Mouse (Mus musculus) neural tube, embryonic 10.5 days (tissue): Measurements from ENCODE around the gene Anxa2.

Source experiments
- DNase-seq: peaks from one replicate; pipeline ENCODE4 v3.0.0-alpha.2; 2017; ENCODE audit warnings: low spot score; ENCODE audit errors: extremely low spot score

Anxa2 gene

DNA sequence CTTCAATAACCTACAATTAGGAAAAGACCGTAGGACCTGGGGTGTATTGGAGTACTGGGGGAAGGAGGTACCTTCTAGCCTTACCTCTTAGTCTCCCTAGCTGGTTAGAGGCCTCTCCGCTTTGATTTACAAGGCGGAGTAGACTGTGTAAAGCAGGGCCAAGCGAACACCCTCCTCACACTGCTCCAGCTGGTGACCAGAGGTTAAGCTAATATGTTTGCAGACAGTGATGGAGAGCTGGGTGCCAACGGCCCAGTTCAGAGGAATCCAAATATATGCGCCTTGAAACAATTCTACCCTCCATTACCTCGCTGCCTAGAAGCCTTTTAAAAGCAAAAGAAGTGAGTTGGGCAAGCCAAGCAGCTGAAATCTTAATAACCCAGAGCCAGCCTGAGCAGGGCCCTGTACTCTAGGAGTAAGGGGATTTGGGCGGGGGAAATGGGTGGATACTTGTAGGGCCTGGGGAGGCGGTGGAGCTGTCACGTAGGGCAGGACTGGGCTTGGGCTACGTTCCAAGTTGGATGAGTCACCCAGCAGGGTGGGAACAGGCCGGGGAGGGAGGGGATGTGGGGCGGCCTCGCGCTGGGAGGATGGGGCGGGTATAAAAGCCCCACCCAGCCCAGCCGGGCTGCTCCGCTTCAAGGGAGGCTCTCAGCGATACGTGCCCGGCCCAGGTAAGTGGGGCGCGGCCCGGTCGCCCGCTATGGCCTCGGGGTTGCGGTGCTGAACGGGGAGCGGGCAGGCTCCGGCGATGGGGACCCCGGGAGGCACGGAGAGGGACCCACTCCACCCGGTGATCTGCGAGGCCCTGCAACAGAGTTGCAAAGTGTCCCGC is at the start of gene Anxa2:
Gene Anxa2 (plus strand): TSS at position 555 of the 835 bp plus-strand sequence.
- peak; percentile 55 for DNase-seq

DNA sequence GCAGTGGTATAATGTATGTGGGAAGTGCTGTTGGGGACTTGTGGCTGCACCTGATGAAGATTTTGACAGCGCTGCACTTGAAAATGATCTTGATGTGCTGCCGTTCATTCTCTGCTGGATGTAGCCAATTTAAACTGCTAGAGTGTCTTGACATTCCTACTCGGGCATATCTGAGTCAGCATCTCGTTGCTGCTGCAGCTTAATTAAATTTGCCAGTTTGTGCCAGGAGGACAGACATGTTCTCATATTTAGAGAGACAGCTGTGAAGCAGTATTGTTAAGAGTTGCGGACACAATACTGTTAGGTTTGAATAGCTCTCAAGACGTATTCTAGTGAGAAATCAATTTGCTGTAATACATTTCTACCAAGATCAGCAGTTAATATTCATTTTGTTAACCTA is 48.7 kb upstream of the Anxa2 start:
- no peak for DNase-seq

DNA sequence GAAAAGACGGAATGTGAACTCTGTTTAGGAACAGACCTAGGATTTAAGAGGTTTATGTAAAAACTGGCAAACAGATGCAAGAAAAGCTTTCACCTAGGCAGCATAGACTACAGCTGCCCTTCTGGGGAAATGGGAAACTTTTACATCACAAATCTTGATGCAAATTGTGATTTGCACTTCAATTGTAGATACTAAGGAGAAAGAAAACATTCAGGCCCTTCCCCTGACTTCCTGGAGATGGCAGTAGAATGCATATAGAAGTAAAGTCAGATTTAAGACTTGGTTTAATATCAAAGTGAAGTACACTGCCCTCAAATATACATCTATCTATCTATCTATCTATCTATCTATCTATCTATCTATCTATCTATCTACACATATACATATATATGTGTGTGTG is 33.9 kb upstream of the Anxa2 start:
- no peak for DNase-seq

GRCm38 (mm10) chr9:69430531-69430930 is 22.9 kb upstream of the Anxa2 start:
- DNase-seq = no peak

- no peak for DNase-seq
These were observed 21.4 kb upstream of the Anxa2 start for GRCm38 (mm10) chr9:69431863-69432555.

GRCm38 (mm10) chr9:69435194-69435593 is 18.2 kb upstream of the Anxa2 start:
- no peak for DNase-seq

DNA sequence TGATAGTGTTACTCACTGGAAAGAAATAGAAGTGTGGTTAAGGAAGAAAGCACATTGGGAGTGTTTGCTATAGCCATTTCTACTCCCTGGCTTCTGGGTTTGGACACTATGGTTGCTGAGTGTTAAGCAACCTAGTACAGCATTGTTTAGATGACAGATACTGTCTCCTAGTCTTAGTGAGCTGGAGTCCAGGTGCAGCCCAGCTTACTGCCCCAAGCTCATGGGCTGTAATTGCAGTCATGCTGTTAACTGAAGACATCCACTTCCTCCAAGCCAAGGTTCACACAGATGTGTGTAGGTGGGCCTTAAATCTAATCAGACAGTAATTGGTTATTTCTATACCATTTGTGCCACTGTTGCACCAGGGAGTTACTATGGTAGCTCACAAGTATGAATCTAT is 17.8 kb upstream of the Anxa2 start:
- no peak for DNase-seq

- DNase-seq = no peak
These were observed 13.5 kb upstream of the Anxa2 start for GRCm38 (mm10) chr9:69439805-69440357.

- DNase-seq = no peak
These were observed 10.9 kb upstream of the Anxa2 start for GRCm38 (mm10) chr9:69442471-69443038.

DNA sequence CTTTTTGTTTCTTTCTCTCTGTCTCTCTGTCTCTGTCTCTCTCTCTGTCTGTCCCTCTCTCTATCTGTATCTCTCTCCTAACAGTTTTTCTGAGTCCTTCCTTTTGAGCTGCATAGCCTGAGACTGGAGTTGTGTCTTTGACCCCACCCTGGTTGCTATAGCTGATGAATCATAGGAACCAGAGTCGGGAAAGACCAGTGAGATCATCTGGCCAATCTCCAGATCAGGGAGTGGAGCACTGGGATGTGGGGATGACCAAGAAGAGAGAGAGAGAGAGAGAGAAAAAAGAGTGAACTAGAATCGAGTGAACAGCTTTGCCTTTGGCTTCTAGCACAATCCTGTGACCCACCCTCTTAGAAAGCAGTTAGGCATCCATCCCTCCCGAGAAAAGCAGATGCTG is 10.2 kb upstream of the Anxa2 start:
- DNase-seq = no peak

- no peak for DNase-seq
These were observed 4.6 kb upstream of the Anxa2 start for GRCm38 (mm10) chr9:69448801-69449200.

DNA sequence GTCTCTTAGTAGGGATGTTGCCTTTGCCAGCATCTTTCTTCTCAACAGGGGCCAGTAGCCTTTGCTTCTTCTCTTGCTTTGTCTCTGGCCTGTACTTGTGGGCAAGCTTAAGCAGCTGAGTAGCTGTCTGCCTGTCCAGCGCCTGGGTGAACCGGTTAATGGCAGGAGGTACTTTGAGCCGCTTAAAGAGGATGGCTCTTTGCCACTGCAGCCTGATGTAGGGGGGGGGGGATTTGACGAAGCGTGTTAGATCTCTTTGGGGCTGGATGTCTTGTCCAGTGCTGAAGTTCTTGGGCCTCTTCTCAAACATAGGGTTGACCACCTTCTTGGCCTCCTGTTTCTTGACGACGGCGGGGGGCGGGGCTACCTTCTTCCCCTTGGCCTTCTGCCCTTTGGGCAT is 2.8 kb upstream of the Anxa2 start:
- no peak for DNase-seq

- no peak for DNase-seq
These were observed 1.3 kb upstream of the Anxa2 start for GRCm38 (mm10) chr9:69451886-69452810.

- DNase-seq = peak; percentile 49
These were observed 664 bp downstream of the Anxa2 start for GRCm38 (mm10) chr9:69453901-69454666.

DNA sequence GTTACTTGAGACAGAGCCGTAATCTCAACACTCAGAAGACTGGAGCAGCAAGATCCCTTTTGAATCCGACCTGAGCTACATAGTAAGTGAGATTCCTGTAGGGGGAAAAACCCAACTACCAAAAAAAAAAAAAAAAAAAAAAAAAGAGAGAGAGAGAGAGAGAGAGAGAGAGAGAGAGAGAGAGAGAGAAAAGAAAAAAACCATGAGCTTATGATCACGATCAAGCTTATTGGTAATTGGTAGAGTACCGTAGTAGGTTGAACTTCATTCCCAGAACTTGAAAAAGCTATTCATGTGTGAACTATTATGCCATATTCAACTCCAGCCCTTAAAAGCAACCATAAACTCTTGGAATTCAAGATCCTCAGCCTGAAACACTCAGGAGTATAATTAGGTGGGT is 1.3 kb downstream of the Anxa2 start:
- DNase-seq = no peak

DNA sequence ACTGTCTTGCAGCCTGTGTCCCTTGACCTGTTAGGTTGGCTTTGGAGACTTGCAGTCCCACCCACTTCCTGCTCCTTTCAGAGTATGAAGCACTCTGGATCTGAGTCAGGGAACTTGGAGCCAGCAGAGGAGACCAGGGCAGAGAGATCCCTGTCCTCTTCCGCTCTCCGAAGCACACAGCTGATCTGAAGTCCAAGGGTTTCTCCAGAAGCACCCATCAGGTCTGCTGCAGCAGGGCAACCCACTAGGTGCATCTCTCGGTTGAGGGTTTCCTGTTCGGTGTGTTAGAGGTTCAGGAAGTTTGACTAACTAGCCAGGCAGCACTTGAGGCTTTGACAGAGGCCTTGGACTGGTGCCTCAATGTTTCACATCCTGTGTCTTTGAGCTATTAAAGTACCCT is 2.0 kb downstream of the Anxa2 start:
- no peak for DNase-seq

- no peak for DNase-seq
These were observed 3.1 kb downstream of the Anxa2 start for GRCm38 (mm10) chr9:69456406-69457075.

DNA sequence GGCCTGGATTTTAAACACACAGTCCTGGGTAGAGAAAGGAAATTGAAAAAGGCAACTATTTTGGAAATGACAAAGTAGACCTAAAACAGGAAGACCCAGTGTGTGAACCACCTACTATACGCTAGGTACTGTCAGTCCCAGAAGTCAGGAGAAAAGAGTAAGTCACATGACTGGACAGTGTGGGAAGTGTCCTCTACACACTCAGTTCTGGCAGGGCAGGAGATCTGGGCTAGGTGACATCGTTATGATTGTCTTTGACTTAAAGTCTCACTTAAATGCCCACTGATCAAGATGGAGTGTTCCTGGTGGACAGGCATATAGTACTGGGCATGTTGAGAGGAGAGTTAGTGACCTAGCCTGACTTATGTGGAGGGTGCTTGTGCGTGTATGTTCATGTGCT is 3.7 kb downstream of the Anxa2 start:
- DNase-seq = no peak

DNA sequence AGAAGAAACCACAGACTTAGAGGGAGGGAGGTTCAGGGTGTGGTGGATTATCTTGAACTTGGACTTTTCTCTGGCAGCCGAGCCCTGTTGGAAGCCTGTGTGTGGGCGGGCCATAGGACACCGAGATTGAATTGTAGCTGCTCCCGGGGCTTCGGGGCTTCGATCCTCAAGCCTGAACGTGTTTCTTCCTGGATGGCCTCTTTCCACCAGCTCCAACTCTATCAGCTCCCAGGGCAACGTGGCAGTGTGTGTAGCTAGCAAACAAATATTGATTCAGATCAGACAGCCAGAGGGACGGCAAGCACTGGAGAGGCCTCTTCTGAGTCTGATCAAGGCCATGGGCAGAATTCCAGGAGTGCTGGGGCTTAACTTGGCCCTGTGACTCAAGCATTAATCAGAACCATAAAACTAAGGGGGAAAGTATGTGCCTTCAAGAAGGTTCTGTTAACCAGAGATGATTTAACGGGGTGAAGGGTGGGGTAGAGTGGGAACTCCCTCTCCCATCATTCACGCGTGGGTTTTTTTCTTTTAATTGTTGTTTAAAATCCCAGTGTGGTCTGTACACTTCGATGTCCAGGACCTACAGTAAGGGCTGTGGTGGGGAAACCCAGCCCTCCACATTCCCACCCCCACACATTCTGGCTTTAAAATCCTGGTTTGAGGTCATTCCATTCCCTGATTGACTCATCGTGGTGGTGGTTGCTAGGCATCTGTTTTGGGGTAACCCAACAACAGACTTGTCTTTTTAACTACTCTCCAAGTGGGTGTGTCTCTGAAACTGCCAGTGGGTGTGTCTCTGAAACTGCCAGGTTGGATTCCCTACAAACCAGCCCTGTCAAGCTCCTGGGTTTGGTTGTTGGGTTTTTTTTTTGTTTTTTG is 4.6 kb downstream of the Anxa2 start:
- DNase-seq = no peak
